Mouse (Mus musculus): Measurements from ENCODE around the gene Fgfr2. TPM values are rescaled to one million over a fixed set of nuclear protein-coding genes. Genes with fewer than 3 reads are reported as not detected.

Gene Fgfr2
- polyA plus RNA-seq, 1 experiment, result 52.3 TPM

DNA sequence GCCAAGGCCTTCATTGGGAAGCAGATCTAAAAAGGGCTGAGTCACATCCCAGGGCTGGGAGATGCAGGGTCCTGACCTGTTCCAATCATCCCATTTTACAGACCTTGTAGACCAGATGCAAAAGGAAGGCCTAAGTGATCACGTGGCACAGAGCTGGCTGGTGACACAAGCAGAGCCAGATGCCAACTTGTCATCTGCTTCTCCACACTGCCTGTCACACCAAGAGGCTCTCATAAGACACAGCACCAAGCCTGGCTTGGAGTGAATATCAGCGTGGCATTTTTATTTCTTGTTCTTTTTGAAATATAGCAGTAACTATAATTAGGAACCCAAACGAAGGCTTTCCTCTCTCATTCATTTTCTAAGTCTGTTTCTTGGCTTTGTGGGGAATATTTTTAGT, 858.4 kb downstream of the Fgfr2 start:
- peak; percentile 68 for DNase-seq (ENCODE audit: low read depth)
- TF ChIP-seq CTCF (IDR thresholded peaks at IDR 0.05; ENCODE audit: borderline replicate concordance, extremely low read depth, insufficient read depth, insufficient read length) (no peak), POLR2A (IDR thresholded peaks at IDR 0.05; ENCODE audit: borderline replicate concordance, extremely low read depth, insufficient read depth, insufficient read length, poor library complexity, severe bottlenecking) (no peak)

DNA sequence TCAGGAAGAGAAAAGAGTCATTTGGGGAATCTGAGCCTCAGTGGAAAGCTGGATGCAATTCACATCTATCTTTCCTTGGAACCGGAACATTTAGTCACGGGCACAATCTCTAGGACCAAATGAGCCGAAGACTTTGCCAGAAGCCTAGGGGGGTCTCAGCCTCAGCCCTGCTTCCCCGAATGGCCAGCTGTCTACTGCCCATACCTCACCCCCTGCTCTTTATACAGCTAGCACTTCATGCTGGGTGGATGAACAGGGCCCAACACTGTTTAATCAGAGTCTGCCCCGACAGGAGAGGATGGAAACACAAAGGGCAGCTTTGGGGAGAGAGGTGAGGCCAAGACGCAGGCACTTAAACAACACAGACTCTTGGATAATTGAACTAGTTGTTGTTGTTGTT, 860.0 kb downstream of the Fgfr2 start:
- DNase-seq (ENCODE audit: low read depth), result peak; percentile 67
- TF ChIP-seq CTCF (IDR thresholded peaks at IDR 0.05; ENCODE audit: borderline replicate concordance, extremely low read depth, insufficient read depth, insufficient read length) (no peak), POLR2A (IDR thresholded peaks at IDR 0.05; ENCODE audit: borderline replicate concordance, extremely low read depth, insufficient read depth, insufficient read length, poor library complexity, severe bottlenecking) (no peak)

DNA sequence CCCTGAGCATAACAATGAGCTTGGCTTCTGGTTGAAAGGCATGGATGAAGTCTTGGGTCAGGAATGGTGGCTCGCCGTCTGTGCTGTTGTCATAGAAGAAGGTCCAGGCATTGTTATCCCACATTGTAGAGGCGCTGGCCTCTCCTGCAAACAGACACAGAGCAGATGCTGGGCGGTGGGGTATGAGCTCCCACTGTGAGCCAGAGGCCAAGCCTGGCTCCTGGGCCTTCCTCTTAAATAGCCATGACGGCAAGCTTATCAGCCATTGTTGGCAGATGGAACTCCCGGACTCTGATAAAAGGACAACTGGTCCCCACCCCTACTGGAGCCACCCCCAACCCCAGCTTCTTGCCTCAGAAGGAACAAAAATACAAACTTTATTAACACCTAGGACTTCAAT, 860.5 kb downstream of the Fgfr2 start:
- TF ChIP-seq CTCF (IDR thresholded peaks at IDR 0.05; ENCODE audit: borderline replicate concordance, extremely low read depth, insufficient read depth, insufficient read length) (no peak), POLR2A (IDR thresholded peaks at IDR 0.05; ENCODE audit: borderline replicate concordance, extremely low read depth, insufficient read depth, insufficient read length, poor library complexity, severe bottlenecking) (no peak)
- DNase-seq (ENCODE audit: low read depth), result peak; percentile 70

DNA sequence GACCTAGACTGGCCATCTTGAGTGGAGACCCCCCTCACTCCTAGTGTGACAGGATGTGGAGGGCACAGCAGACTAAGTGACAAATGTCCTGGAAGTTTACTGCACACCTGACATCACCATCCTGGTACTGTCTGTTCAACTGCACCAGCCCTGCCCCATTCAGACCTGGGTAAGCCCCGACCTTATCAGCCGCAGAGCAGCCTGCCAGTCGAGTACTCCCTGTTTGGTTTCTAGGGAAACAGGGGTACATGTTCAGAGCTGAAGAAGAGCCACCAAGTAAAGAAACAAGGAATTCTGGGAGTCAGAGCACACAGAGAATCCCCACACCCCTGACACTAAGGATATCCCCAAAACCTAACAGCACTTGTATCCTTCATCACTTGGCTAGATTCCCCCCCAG, 861.3 kb downstream of the Fgfr2 start:
- no peak for TF ChIP-seq POLR2A (IDR thresholded peaks at IDR 0.05; ENCODE audit: borderline replicate concordance, extremely low read depth, insufficient read depth, insufficient read length, poor library complexity, severe bottlenecking)
- no peak for TF ChIP-seq CTCF (IDR thresholded peaks at IDR 0.05; ENCODE audit: borderline replicate concordance, extremely low read depth, insufficient read depth, insufficient read length)
- DNase-seq (ENCODE audit: low read depth), result no peak

DNA sequence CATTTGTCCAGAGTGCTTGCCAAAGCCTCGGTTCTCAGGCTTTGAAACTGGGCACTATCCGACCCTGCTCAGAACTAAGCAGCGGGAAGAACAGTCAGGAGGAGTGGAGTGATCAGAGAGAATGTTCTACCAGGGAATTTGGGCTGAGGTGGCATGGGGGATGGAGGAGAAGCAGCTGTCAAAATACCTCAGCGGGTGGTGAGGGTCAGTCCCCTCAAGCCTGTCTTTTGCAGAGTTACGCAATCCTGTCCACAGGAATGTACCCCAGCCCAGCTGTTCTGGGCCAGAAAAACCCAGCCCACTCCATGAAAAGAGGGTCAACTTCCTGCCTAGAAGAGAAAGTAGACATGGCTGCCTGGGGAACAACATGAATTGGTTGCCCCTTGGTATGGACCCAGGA, 862.5 kb downstream of the Fgfr2 start:
- DNase-seq (ENCODE audit: low read depth), result no peak
- no peak for TF ChIP-seq POLR2A (IDR thresholded peaks at IDR 0.05; ENCODE audit: borderline replicate concordance, extremely low read depth, insufficient read depth, insufficient read length, poor library complexity, severe bottlenecking)
- no peak for TF ChIP-seq CTCF (IDR thresholded peaks at IDR 0.05; ENCODE audit: borderline replicate concordance, extremely low read depth, insufficient read depth, insufficient read length)

DNA sequence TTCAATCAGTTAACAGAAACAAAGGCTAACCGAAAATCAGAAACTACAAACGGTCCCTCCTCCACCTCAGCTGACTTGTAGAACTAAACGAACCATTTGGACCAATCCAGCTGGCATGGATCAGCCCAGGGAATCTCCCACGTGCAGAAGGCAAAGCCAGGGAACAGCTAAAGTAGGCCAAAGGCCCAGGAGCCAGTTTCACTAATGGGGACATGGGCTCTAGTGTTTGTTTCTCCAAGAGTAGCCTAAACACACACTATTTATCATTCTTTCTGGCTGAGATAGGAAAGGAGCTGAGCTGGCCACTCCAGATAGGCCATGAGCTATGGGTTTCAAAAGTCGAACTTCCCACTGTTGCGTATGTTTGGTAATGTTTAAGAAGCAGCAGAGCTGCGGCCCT, 864.3 kb downstream of the Fgfr2 start:
- DNase-seq (ENCODE audit: low read depth), result no peak
- TF ChIP-seq CTCF (IDR thresholded peaks at IDR 0.05; ENCODE audit: borderline replicate concordance, extremely low read depth, insufficient read depth, insufficient read length) (no peak), POLR2A (IDR thresholded peaks at IDR 0.05; ENCODE audit: borderline replicate concordance, extremely low read depth, insufficient read depth, insufficient read length, poor library complexity, severe bottlenecking) (no peak)

DNA sequence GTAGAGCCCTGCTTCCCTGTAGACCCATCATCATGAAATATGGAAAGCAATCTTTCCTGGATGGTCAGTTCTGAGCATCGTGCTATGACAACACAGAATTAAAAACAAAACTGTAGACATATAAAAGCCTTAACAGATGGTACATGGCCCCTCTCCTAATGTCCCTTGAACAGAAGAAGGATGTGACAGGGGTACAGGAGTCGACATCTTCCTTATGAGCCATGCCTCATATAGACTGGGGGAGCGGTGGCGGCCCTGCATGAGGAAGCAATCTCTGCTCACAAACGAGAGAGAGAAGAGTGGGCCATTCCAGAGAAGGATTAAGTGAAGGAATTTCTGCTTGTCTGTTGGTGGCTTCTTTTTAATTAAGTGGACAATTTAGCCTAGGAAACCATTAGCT, 864.9 kb downstream of the Fgfr2 start:
- no peak for DNase-seq (ENCODE audit: low read depth)
- TF ChIP-seq CTCF (IDR thresholded peaks at IDR 0.05; ENCODE audit: borderline replicate concordance, extremely low read depth, insufficient read depth, insufficient read length) (no peak), POLR2A (IDR thresholded peaks at IDR 0.05; ENCODE audit: borderline replicate concordance, extremely low read depth, insufficient read depth, insufficient read length, poor library complexity, severe bottlenecking) (no peak)

DNA sequence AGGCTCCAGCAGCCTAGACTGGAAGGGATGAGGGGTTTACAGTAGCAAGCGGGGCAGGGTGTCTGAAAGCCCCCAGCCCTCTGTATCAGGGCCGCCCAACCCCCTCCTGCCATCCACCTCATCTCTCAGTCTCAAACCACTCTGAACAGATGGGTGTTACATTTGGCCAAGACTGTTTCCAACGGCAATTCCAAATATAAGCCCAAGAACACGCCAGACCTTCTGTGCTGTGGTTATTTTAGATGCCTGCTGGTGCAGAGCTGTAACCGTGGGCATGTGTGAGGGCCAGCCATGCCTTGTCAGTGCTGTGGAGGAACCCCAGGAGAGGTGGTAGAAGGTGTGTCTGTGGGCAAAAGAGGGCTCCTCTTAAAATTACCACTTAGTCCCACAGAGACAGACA, 869.6 kb downstream of the Fgfr2 start:
- TF ChIP-seq CTCF (IDR thresholded peaks at IDR 0.05; ENCODE audit: borderline replicate concordance, extremely low read depth, insufficient read depth, insufficient read length) (no peak), POLR2A (IDR thresholded peaks at IDR 0.05; ENCODE audit: borderline replicate concordance, extremely low read depth, insufficient read depth, insufficient read length, poor library complexity, severe bottlenecking) (no peak)
- DNase-seq (ENCODE audit: low read depth), result peak; percentile 84

DNA sequence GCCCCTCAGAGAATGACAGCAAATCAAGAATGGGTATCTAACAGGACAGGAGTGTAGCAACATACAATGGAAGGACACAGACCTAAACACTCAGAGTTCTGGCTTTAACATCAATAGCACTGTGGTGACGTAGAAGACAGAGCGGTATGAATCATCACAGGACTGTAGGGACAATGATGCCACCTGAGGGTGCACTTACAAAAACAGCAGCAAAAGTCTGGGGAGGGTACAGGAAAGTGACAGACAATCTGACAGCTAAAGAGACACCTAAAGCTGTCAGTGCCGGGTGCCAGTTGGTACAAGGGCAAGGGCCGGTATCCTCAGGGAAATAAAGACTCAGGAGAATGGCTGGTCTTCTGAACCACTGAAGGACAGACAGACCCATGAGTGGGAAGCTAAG, 870.1 kb downstream of the Fgfr2 start:
- TF ChIP-seq POLR2A (IDR thresholded peaks at IDR 0.05; ENCODE audit: borderline replicate concordance, extremely low read depth, insufficient read depth, insufficient read length, poor library complexity, severe bottlenecking), result no peak
- TF ChIP-seq CTCF (IDR thresholded peaks at IDR 0.05; ENCODE audit: borderline replicate concordance, extremely low read depth, insufficient read depth, insufficient read length), result no peak
- no peak for DNase-seq (ENCODE audit: low read depth)

DNA sequence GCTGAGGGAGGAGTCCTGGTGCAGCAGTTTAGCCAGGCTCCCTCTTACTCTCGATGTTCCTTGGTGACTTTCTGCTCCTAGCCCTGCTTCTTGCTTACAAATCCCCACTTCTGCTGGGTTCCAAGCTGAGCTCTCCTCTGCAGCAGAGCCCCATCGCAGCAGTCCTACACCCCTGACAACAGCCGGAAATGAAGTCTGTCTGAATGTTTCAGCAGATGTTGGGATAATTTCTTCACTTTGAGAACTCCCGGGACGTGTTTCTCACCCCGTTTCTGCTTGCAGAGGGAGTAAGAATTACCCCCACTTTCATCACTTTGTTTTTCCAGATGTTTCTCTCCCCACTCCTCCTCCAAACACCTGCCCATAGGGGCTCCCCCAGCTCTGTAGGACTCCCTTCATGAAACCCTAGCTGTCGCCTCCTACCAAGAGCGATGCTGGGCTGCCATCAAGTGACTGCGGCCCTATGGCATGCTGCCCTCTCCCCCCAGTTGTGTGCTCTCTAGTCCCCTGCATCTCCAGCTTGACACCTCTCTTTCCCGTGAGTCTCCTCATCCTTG, 873.5 kb downstream of the Fgfr2 start:
- no peak for DNase-seq (ENCODE audit: low read depth)

DNA sequence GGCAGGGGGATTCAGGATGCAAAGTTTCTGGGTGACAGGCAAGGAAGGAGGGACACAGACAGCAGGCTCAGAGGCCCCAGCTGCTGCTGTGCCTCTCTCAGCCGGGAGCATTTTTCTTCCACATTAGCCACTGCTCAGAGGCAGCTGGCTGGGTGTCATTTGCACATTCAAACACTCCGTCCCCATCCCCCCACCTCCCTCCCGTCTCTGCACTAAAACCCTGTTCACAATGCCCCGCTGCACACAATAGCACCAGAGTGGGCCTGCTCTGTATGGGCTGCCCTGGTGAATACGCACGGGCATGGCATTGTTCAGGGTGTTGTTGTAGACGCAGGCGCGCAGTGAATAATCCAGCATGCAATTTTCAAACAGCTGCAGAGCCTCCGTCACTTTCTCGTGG, 875.6 kb downstream of the Fgfr2 start:
- TF ChIP-seq CTCF (IDR thresholded peaks at IDR 0.05; ENCODE audit: borderline replicate concordance, extremely low read depth, insufficient read depth, insufficient read length) (no peak), POLR2A (IDR thresholded peaks at IDR 0.05; ENCODE audit: borderline replicate concordance, extremely low read depth, insufficient read depth, insufficient read length, poor library complexity, severe bottlenecking) (no peak)
- peak; percentile 97 for DNase-seq (ENCODE audit: low read depth)

More for the DNA sequence above, 873.5 kb downstream of the Fgfr2 start:
- TF ChIP-seq CTCF (IDR thresholded peaks at IDR 0.05; ENCODE audit: borderline replicate concordance, extremely low read depth, insufficient read depth, insufficient read length), result no peak
- TF ChIP-seq POLR2A (IDR thresholded peaks at IDR 0.05; ENCODE audit: borderline replicate concordance, extremely low read depth, insufficient read depth, insufficient read length, poor library complexity, severe bottlenecking), result no peak

DNA sequence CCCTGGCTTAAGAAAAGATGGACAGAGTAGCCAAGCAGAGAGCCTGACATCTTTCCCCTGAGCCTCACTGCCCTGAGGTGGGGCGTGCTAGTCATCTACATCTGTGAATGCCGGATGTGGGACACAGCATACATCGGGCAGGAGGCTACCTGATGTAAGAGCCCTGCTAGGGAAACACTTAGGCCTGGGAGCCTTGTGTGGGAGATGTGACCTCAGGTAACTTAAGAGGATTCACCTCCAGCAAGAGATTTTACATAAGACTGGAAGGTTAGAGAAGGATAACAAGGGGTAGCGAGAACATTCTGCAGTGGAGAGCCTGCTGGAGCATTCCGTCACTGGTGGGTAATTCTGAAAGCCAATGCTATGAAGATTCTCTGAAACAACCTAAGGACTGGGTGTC, 876.1 kb downstream of the Fgfr2 start:
- no peak for TF ChIP-seq POLR2A (IDR thresholded peaks at IDR 0.05; ENCODE audit: borderline replicate concordance, extremely low read depth, insufficient read depth, insufficient read length, poor library complexity, severe bottlenecking)
- TF ChIP-seq CTCF (IDR thresholded peaks at IDR 0.05; ENCODE audit: borderline replicate concordance, extremely low read depth, insufficient read depth, insufficient read length), result no peak
- DNase-seq (ENCODE audit: low read depth), result no peak

Measured in brain, embryonic 14.5 days (tissue).